Mouse (Mus musculus) thymus, adult 2 months (tissue): ENCODE measurements around the gene Clec2i.
"Not testable (repeated sequence)": the region's sequence is repeated elsewhere in the genome, so short reads cannot be mapped to it uniquely, and the experiment has no call there.

Experiments used
- CTCF ChIP-seq: fragments of 200-500 bp; IDR thresholded peaks from 2 replicates; pipeline ENCODE4 v1.5.1; 2012; ENCODE audit warnings: mild to moderate bottlenecking, control low read depth, low read length, moderate library complexity, borderline replicate concordance; ENCODE audit not compliant: control insufficient read depth, poor library complexity, insufficient read depth; ENCODE audit errors: extremely low read depth
- POLR2A ChIP-seq: fragments of 200-500 bp; IDR thresholded peaks from 2 replicates; pipeline ENCODE4 v1.6.1; 2012; ENCODE audit warnings: mild to moderate bottlenecking, low read length, control low read depth, moderate library complexity; ENCODE audit not compliant: control insufficient read depth, poor library complexity, insufficient read depth; ENCODE audit errors: extremely low read depth

GRCm38 (mm10) chr6:128840669-128841068, 46.7 kb upstream of the Clec2i start:
- not testable (repeated sequence) for TF ChIP-seq CTCF, POLR2A
